Mouse (Mus musculus) olfactory bulb, adult 2 months (tissue): ENCODE measurements around the gene Ap2s1. TPM values are rescaled to one million over a fixed set of nuclear protein-coding genes. Genes with fewer than 3 reads are reported as not detected.
"Not testable (repeated sequence)": the region's sequence is repeated elsewhere in the genome, so short reads cannot be mapped to it uniquely, and the experiment has no call there.

Experiments
- H3K27ac ChIP-seq: fragments of 200-500 bp; 2 replicates; pipeline ENCODE4 v1.5.1; 2012; ENCODE audit warnings: low read depth, low read length; ENCODE audit not compliant: insufficient read depth
- H3K4me1 ChIP-seq: fragments of 200-500 bp; 2 replicates; pipeline ENCODE4 v1.6.1; 2012; ENCODE audit warnings: low read length; ENCODE audit not compliant: control insufficient read depth, insufficient read depth
- H3K4me3 ChIP-seq: fragments of 200-500 bp; 2 replicates; pipeline ENCODE4 v1.5.1; 2012; ENCODE audit warnings: mild to moderate bottlenecking, low read depth, low read length, moderate library complexity; ENCODE audit not compliant: insufficient read depth
- CTCF ChIP-seq: fragments of 200-500 bp; IDR thresholded peaks from 2 replicates; pipeline ENCODE4 v1.5.1; 2012; ENCODE audit warnings: low read depth, mild to moderate bottlenecking, low read length, moderate library complexity; ENCODE audit not compliant: insufficient read depth
- POLR2A ChIP-seq: fragments of 200-500 bp; IDR thresholded peaks from 2 replicates; pipeline ENCODE4 v1.6.1; 2012; ENCODE audit warnings: mild to moderate bottlenecking, low read depth, low read length, moderate library complexity; ENCODE audit not compliant: insufficient read depth
- WGBS: fragments of 180-500 bp; shearing (Covaris S2); methylation state at CpG from one replicate; pipeline ENCODE4 v1.1.7; 2018; 5-methylcytosine and 5-hydroxymethylcytosine counted together
- polyA plus RNA-seq: library from polyadenylated mRNA; stranded (reverse); fragments of >200 nt; gene quantifications from 2 replicates; pipeline ENCODE4 v1.2.4, GENCODE M21; 2012; ENCODE audit warnings: low replicate concordance; ENCODE audit not compliant: missing spikeins, insufficient read depth, insufficient read length

Ap2s1 gene
- not detected in 2 replicates for polyA plus RNA-seq

DNA sequence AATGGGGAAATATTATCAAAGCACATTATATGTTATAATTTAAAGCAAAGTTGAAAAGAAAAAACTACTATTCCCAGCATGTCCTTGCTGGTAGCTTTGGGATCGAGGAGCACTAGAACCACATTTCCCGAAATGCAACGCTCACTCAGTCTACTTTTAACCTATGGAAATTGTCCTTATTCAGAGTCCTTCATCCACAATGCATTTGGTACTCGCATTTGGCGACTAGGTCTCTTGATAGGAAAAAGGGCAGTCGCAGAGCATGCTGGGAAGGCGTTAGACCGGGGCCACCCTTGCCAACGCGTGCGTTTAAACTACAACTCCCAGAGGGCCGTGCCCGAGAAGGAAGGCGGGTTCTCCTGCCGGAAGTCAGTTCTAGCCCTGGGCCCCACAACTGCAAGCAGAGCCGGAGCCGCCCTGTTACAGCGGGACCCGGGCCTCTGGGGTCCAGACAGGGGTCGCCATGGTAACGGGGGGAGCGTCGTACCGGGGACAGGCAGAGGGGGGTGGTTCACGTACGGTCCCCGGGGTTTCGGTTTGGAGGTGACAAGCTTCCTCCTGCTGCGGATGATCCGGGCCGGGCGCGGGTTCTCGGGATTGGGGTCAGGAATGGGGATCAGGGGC lies at the start of gene Ap2s1:
Gene Ap2s1 (plus strand): TSS at position 338 of the 624 bp plus-strand sequence.
- peaks cover 8% of the 10 kb centered on the region for H3K4me1 ChIP-seq
- TF ChIP-seq POLR2A, result peak; percentile 63
- no peak for TF ChIP-seq CTCF
- under 1% methylated on average over 34 of the region's 34 CpGs for WGBS
- no peak within 1 kb of the TSS for H3K27ac ChIP-seq
- peak within 1 kb of the TSS; percentile 94 for H3K4me3 ChIP-seq

DNA sequence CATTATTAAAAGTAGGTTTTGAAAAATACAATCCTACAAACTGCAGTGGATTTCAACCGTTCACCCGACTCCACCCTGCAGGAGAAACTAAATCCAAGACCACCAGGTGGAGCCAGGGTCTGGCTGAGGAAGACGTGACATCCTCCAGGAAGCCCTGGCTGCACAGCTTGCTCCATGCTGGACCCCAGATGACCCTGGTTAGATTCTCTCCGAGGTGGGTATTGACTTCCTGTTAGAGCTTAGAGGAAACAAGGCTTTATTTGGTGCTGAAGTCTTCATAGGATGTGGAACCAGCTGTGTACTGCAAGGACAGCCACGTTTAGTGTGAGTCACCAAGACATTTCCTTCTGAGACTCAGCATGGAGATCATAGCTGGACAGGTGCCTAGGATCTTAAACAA lies 49.0 kb upstream of the Ap2s1 start:
- Histone ChIP-seq H3K4me1 (no peaks in the 10 kb centered on the region), H3K4me3 (no peak overlapping the region), H3K27ac (no peak overlapping the region)
- TF ChIP-seq CTCF (no peak), POLR2A (no peak)
- WGBS, result 70% methylated on average over 5 of the region's 5 CpGs

DNA sequence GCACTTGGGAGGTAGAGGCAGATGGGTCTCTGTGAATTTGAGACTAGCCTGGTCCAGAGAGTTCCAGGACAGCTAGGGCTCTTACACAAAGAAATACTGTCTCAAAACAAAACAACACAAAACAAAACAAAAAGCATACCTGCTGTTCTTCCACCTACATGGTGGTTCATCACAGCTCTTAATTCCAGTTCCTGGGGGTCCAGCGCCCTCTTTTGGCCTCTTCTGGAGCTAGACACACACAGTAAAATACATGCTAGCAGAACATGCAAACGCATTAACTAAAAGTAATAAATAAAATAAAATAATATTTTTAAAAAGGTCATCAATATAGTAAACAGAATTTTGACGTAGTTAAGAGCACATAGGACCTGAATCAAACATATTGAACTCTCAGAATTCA lies 43.2 kb upstream of the Ap2s1 start:
- Histone ChIP-seq H3K4me3 (no peak overlapping the region), H3K4me1 (no peaks in the 10 kb centered on the region), H3K27ac (no peak overlapping the region)
- 37% methylated on average over 3 of the region's 3 CpGs for WGBS
- TF ChIP-seq POLR2A (no peak), CTCF (no peak)

DNA sequence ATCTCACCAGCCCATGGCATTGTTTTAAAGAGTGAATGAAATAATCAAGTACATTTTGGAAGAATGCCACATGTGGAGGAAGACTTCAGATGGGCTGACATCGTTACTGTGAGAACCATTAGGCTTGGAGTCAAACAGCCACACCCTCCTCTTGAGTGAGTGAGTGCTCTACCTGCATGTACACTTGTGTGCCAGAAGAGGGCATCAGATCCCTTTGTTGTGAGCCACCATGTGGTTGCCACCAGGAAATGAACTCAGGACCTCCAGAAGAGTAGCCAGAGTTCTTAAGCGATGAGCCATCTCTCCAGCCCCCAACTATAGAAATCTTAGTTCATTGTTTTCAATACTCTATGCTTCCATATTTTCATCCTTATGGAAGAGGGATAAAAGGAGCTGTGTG lies 39.2 kb upstream of the Ap2s1 start:
- Histone ChIP-seq H3K4me3 (no peak overlapping the region), H3K27ac (no peak overlapping the region), H3K4me1 (no peaks in the 10 kb centered on the region)
- WGBS, result 54% methylated on average over 2 of the region's 2 CpGs
- TF ChIP-seq CTCF (no peak), POLR2A (no peak)

DNA sequence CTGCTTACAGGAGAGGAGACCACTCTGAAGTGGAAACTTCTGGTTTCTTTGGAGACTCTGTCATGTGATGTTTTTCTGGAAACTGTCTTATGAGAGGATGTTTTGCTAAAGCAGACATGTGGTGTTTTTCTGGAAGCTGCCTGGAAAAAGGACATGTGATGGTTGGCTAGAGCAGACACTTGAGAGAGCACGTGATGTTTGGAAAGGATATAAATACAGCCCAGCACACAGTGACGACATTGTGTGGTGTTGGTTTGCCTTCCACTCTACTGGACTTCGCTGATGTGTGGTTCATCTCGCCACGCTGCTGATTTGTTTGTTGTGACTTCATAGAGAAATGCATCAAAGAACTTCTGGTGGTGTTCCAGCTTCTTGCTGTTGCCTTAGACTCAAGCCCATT lies 37.6 kb upstream of the Ap2s1 start:
- TF ChIP-seq POLR2A (no peak), CTCF (no peak)
- Histone ChIP-seq H3K4me1 (no peaks in the 10 kb centered on the region), H3K4me3 (no peak overlapping the region), H3K27ac (no peak overlapping the region)
- WGBS, result 59% methylated on average over 5 of the region's 5 CpGs

DNA sequence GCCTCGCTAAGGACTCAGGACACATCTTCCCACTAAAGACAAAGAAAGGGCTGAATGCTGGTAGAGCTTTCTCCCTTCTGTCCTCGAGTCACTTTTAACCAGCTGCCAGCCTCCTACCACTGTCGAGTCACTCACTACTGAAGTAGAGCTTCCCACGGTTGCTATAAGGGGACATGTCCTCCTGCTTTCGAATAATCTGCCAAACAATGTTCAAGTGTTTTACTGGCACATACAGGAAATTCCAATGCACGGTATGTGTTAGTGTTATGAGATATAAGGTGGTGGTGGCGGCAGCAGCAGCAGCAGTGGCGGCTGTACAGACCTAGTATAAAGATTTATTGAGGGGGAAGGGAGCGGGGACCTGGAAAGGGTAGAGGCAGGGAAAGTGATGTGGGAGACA lies 31.8 kb upstream of the Ap2s1 start:
- Histone ChIP-seq H3K4me1 (peaks cover 7% of the 10 kb centered on the region), H3K27ac (no peak overlapping the region), H3K4me3 (no peak overlapping the region)
- no peak for TF ChIP-seq CTCF
- no peak for TF ChIP-seq POLR2A
- WGBS, result 48% methylated on average over 9 of the region's 9 CpGs

DNA sequence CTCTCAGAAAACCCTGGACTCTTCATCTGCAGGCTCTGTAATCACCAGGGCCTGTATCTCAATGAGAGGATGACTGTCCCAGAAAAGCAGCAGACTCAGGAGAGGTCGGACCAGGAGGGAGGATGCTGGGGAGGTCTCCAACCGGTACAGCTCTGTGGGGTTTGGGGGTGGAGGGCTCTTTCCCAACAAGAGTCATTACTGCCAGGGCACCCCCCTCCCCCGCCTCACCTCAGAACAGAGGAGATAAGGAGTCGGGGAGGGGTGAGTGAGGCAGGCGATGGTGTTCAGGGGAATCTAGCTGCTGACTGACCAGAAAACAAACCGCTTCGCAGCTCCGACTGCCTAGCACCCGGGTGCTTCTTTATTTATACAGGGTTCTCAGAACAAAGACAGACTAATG lies 30.0 kb upstream of the Ap2s1 start:
- Histone ChIP-seq H3K4me3 (no peak overlapping the region), H3K27ac (no peak overlapping the region), H3K4me1 (peaks cover 7% of the 10 kb centered on the region)
- TF ChIP-seq CTCF (no peak), POLR2A (no peak)
- 31% methylated on average over 9 of the region's 9 CpGs for WGBS

DNA sequence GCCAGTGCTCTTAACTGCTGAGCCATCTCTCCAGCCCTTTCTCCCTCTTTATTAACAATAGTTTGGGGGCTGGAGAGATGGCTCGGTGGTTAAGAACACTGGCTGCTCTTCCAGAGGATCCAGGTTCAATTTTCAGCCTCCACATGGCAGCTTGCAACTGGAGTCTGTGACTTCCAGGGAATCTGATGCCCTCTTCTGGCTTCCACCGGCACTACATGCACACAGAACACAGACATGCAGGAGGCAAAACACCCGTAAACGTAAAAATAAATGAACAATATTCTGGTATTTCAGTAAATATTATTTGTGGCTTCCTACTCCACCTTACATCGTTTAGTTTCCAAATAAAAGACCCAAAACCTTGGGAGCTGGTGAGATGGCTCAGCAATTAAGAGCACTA lies 27.6 kb upstream of the Ap2s1 start:
- Histone ChIP-seq H3K4me3 (no peak overlapping the region), H3K4me1 (peaks cover 7% of the 10 kb centered on the region), H3K27ac (no peak overlapping the region)
- WGBS, result 85% methylated on average over 5 of the region's 5 CpGs
- no peak for TF ChIP-seq POLR2A
- no peak for TF ChIP-seq CTCF

DNA sequence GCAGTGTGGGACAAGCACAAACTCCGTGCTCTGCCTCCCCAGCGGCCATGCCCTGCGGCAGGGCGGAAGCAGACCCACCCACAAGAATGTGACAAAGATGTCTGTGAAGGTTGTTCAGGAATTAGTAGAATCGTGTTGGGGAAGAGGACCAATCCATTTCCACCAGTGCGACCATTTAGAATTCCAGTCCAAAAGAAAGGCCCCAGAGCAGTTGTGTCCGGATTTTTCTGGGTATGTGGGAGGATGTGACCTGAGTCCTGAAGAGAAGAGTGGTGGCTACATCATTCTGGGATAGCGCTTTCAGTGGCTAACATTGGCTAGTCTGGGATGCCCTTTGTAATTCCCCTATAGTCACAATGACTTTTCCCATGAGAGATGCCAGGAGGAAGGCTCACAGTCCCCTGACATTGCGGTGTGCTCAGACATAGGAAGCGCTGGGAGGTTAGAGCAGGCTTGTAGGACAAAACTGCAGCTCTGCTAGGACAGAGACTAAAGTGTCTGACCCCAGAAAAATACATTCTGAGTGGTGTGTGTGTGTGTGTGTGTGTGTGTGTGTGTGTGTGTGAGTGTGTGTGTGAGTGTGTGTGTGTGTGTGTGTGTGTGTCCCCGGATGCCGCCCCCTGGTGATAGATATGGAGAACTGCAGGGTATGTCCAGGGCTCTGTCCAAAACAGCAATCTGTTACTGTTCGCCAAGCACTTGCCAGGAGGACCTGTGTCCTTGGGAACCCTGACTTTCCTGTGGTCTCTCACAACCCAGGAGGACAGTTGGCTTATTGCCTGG lies 25.4 kb upstream of the Ap2s1 start:
- Histone ChIP-seq H3K4me3 (no peak overlapping the region), H3K27ac (no peak overlapping the region), H3K4me1 (peaks cover 10% of the 10 kb centered on the region)
- TF ChIP-seq CTCF (no peak), POLR2A (no peak)
- WGBS, result 81% methylated on average over 12 of the region's 13 CpGs

DNA sequence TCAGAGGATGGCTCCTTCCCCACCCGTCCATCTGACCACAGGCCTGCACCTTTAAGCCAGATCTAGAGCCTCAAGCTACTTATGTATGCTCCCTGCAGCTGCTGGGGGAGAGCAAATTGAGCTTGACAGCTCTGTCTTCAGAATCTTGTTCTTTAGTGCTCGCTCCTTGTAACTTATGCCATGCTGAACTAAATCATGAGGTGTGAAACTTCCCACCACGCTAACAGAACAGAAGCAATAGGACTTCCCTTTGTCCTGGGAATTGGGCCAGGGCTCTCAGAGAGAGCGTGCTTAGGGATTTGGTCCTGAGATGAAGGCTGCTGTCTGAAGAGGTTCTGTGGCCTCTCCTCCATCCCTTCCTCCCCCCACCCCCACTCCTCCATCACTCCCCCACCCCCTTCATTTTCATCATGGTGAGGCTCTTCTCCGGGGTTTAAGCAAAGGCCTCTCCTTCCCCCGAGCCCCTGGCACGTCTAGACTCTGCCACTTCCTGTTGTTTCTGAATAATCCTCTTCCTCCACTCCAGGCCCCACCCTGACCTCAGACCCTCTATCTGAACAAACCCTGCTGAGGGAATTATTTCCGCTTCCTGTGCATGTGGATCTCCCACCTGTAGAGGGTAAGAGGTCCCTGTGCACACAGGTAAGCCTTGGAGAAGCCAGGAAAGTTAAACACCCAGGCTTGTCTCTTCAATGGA lies 21.6 kb upstream of the Ap2s1 start:
- H3K4me3 ChIP-seq, H3K4me1 ChIP-seq, H3K27ac ChIP-seq: not testable (repeated sequence)
- WGBS, result 62% methylated on average over 8 of the region's 8 CpGs
